Mouse (Mus musculus): ENCODE measurements around the gene Spag4. TPM values are rescaled to one million over a fixed set of nuclear protein-coding genes. Genes with fewer than 3 reads are reported as not detected.

The Spag4 gene
- polyA plus RNA-seq, 1 experiment from 2014 or later, result 4.7 TPM

Other genes starting within 250 kb of the Spag4 start
- 25.5 and 38.5 TPM in 2 replicates for gene BC029722, start 245.7 kb upstream of the Spag4 start, polyA plus RNA-seq (2014; fragmentation: Nextera tagmentation; extraction: Ambion mirVana)
- 129 and 134 TPM in 2 replicates for gene Eif6, start 238.2 kb upstream of the Spag4 start, polyA plus RNA-seq (2014; fragmentation: Nextera tagmentation; extraction: Ambion mirVana)
- 0.38 and 0.41 TPM in 2 replicates for gene Fam83c, start 230.3 kb upstream of the Spag4 start, polyA plus RNA-seq (2014; fragmentation: Nextera tagmentation; extraction: Ambion mirVana)
- gene Uqcc1, start 134.9 kb upstream of the Spag4 start, polyA plus RNA-seq (2014; fragmentation: Nextera tagmentation; extraction: Ambion mirVana), result 45.0 and 58.6 TPM in 2 replicates
- gene Gm15557, start 124.4 kb upstream of the Spag4 start, polyA plus RNA-seq (2014; fragmentation: Nextera tagmentation; extraction: Ambion mirVana), result not detected in 2 replicates
- 0.36 and 0.70 TPM in 2 replicates for gene Gdf5, start 119.8 kb upstream of the Spag4 start, polyA plus RNA-seq (2014; fragmentation: Nextera tagmentation; extraction: Ambion mirVana)
- 10.6 and 12.8 TPM in 2 replicates for gene Cep250, start 108.7 kb upstream of the Spag4 start, polyA plus RNA-seq (2014; fragmentation: Nextera tagmentation; extraction: Ambion mirVana)
- 1.5 and 1.7 TPM in 2 replicates for gene 6430550D23Rik, start 57.2 kb upstream of the Spag4 start, polyA plus RNA-seq (2014; fragmentation: Nextera tagmentation; extraction: Ambion mirVana)
- 379 and 435 TPM in 2 replicates for gene Ergic3, start 57.1 kb upstream of the Spag4 start, polyA plus RNA-seq (2014; fragmentation: Nextera tagmentation; extraction: Ambion mirVana)
- 0.09 TPM in 1 of 2 replicates, not detected in the other for gene Fer1l4, start 12.2 kb upstream of the Spag4 start, polyA plus RNA-seq (2014; fragmentation: Nextera tagmentation; extraction: Ambion mirVana)
- gene Cpne1, start 46.8 kb downstream of the Spag4 start, polyA plus RNA-seq (2014; fragmentation: Nextera tagmentation; extraction: Ambion mirVana), result 21.4 and 23.2 TPM in 2 replicates
- 23.6 and 34.0 TPM in 2 replicates for gene Rbm12, start 46.8 kb downstream of the Spag4 start, polyA plus RNA-seq (2014; fragmentation: Nextera tagmentation; extraction: Ambion mirVana)
- gene Gm28036, start 61.9 kb downstream of the Spag4 start, polyA plus RNA-seq (2014; fragmentation: Nextera tagmentation; extraction: Ambion mirVana), result 5.8 and 19.2 TPM in 2 replicates
- gene Romo1, start 78.9 kb downstream of the Spag4 start, polyA plus RNA-seq (2014; fragmentation: Nextera tagmentation; extraction: Ambion mirVana), result 413 and 563 TPM in 2 replicates
- gene Nfs1, start 79.0 kb downstream of the Spag4 start, polyA plus RNA-seq (2014; fragmentation: Nextera tagmentation; extraction: Ambion mirVana), result 29.7 and 30.8 TPM in 2 replicates
- 484 and 514 TPM in 2 replicates for gene Rbm39, start 115.1 kb downstream of the Spag4 start, polyA plus RNA-seq (2014; fragmentation: Nextera tagmentation; extraction: Ambion mirVana)
- 110 and 120 TPM in 2 replicates for gene Phf20, start 131.3 kb downstream of the Spag4 start, polyA plus RNA-seq (2014; fragmentation: Nextera tagmentation; extraction: Ambion mirVana)
- gene Cnbd2, start 247.1 kb downstream of the Spag4 start, polyA plus RNA-seq (2014; fragmentation: Nextera tagmentation; extraction: Ambion mirVana), result 6.9 and 7.9 TPM in 2 replicates
- 93.3 and 102 TPM in 2 replicates for gene Scand1, start 247.5 kb downstream of the Spag4 start, polyA plus RNA-seq (2014; fragmentation: Nextera tagmentation; extraction: Ambion mirVana)

Measured in midbrain, embryonic 14.5 days (tissue).